Mouse (Mus musculus) c-Kit-positive CD71-positive TER-119-negative erythroid progenitor cells, embryonic 14.5 days (primary cell): ENCODE results near the gene Lrrc8b.

Experiments
- DNase-seq: peaks from one replicate; pipeline ENCODE4 v3.0.0-alpha.2; 2013; ENCODE audit warnings: low read depth

Lrrc8b gene

DNA sequence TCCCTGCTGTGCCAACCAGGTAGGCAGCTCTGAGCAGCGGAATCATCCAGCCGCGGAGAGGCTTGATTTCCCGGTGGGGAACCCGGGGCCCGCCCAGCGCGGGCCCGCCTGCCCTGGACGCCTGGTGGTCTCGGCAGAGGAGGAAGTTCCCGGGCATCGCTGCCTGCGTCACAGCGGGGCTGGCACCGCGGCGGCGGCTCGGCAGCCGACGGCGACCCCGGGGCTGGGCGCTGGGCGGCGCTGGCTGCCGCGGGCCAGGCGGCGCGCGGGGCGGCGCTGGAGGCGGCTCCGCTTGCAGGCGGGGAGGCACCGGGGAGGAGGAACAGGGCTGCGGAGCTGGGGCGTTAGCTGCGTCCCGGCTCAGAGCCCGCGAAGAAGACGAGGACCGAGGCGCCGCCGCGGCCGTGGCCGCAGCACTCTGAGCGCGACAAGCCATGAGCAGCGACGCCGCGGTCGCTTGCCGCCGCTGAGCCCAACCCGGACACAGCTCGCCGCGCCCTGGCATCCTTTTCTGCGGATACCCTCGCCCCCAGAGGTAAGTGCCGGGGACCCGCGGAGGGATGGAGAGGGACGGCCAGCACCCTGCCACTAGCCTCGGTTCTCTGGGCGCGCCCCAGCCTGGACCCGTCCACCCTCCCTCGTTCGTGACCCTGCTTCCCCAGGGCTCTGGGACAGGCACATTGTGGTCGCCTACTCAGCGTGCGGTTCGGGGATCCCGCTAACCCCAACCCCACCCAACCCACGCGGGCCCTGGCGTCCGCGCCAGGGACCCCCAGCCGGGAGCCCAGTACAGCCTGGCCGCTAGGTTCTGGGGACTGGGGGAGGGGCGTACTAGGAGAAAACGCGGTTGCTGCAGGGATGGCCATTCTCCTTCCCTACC lies 103.8 kb downstream of the Lrrc8b start, which contains the start of gene Lrrc8c:
Lrrc8c (plus strand) TSS at position 293 of the 880 bp plus-strand sequence.
- peak; percentile 56 for DNase-seq

DNA sequence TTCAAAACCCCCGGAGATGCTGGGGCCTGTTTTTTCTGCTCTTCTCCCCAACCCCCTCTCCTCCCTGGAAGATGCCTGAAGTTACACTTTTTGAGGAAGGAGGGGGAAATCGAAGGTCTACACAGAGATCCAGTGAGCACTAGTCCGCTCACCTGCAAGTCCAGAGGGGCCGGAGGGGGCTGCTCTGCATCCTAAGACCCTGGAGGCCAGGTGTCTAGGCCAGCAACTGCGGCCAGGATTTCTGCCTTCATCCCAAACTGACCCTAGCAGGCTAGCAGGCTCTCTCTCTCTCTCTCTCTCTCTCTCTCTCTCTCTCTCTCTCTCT lies 104.4 kb downstream of the Lrrc8b start:
- DNase-seq: no peak

DNA sequence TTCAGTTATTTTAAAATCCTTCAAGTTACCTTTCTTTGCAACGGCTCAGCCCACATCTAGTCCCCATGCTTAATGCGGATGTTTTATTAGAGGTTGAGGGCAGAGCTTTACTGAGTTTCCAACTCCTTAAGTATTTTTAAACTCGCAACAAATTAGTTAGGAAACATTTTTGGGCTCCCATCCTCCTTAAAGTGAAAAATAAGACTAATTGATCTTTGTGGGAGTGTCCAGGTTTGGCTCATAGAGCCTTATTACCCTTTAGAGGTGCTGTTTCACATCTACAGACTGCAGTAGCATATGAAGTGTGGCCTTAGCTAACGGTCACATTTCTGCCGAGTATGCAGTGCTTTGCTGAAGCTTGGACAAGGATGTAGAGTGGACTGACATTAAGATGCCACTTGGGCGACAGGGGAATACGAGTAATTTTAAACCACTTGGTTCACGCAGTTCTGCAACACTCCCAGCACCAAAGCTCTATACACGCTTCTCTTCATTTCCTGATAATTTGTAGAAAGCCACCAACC lies 104.9 kb downstream of the Lrrc8b start:
- no peak for DNase-seq

DNA sequence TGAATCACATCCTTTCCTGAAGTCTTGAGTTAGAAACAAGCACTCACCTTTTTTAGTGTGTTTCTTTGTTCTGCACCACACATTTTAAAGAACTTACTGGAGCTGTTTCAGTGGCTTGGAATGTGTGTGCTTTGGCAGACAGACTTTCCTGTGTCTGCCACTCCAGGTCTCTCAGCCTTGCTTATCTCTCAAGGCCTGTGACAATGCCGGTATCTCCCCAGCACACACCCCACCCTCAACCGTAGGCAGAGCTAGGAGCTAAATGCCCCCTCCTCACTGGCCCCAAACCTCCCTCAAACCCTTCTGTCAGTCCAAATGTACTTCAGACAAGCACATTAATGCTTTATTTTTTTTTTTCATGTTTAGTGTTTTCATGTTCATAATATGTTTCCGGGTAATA lies 107.9 kb downstream of the Lrrc8b start:
- peak; percentile 60 for DNase-seq

DNA sequence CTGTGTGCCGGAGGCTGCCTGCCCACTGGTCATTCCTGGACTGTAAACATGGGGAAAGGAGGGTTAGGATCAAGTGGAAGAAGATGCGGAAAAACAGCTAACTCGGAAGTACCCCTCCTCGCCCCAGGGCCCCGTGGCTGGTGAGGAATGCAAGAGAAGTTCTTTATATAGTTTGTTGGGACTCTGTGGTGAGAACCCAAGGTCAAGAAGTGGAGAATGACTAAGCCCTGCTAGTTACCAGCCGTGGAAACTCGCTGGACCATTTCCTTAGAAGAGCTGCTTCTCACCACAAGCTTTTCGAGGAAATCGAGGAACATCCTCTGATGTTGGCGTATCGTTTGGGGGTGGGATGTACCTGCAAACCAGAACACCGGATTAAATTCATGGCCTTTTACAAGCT lies 109.4 kb downstream of the Lrrc8b start:
- no peak for DNase-seq

DNA sequence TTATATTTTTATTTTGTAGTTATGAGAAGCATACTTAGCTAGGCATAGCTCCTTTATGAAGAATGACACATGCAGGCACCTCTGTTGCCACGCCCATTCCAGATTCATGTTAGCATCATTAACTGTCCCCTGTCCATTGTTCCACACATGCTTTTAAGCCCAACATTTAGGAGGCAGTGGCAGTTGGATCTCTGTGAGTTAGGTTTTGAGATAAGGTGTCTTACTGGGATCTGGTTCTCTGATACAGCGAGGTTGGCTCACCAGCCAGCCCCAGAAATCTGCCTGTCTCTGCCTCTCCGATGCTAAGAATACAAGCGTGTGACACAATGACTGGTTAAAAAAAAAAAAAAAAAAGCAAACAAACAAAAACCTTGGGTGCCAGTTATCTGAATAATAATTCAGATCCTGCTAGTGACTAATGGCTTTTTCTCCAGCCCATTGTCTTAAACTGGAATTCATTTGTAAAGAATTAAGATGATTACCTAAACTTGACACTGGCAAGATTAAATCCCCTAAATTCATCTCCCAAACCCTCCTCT lies 110.6 kb downstream of the Lrrc8b start:
- no peak for DNase-seq

DNA sequence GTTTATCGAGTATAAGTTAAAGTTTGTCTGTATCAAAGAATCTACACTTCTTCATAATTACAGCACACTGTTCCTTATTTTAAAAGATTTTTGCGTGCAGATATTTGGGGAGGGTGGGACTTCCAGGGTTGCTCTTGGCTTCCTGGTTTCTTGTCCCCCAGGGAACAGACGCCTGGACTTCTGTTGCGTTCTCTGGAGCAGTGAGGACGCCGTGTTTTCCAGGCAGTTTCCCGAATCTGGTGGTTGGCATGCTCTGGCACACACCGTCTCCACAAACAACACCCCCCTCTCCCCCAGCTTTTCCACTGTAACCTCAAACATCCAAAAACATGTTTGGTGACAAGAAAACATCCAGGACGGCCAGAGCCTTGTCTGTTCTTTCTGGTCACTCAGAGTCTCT lies 111.2 kb downstream of the Lrrc8b start:
- DNase-seq: no peak

DNA sequence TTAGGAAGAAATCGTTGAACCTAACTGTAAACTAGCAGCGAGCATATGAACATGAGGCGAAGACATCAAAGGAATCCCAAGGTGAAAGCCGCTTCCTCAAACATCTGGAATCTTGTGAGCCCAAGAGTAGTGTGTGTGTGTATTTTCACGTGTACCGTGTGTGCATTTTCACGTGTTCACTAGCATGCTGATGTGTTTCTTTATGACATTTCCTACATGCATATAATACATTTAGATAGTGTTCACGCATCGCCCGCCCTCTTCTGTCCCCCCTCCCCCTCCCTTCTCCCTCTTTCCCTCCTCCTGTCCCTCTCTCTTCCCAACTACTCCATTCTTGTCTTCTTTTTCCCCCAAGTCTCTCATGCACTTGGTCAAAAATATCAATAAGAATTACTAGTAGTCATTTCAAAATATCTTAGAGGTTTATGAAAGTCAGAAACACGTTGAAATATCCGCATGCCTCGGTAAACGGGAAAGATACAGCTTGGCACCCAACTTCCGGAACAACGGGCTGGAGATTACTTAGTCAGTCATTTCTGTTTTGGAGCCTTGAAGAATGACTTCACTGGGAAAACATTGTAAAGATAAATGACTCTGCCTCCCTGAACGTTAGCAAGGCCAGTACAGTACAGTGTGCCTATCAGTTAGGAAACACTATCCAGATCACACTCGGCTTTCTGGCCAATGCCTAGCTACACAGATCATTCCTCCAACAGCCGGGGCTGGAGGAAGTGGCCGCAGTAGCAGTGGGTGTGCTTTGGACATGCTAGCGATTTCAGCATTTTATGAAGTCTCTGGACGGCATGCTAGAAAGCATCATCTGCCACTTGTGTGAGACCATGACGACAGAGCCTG lies 112.1 kb downstream of the Lrrc8b start:
- DNase-seq: peak; percentile 56

DNA sequence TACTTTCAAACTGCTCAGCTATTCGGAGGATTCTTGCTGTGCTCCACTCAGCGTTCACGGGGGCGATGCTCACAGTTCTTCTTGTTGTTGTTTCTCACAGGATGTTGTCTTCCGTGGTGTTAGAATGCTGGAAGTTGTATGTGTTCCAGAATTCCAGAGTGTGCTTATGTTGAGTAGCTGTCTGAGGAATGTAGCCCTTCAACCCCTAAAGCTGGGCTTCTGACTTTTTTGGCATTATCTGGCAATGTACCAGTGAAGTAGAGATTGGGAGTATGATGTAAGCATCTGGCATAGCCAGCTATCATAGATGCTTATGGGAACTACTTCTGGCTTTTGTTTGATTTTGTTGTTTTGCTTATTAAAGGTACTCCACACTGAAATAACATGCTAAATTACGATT lies 115.0 kb downstream of the Lrrc8b start:
- no peak for DNase-seq

DNA sequence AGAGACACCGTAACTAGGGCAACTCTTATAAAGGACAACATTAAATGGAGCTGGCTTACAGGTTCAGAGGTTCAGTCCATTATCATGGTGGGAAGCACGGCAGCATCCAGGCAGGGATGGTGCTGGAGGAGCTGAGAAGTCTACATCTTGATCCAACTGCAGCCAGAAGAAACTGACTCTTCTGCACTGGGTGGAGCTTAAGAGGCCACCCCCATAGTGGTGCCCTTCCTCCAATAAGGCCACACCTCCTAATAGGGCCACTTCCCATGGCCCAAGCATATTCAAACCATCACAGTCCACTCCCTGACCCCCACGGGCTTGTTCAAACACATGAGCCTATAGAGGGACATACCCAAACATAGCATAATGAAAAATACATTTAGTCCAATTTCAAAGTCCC lies 119.6 kb downstream of the Lrrc8b start:
- DNase-seq: no peak

DNA sequence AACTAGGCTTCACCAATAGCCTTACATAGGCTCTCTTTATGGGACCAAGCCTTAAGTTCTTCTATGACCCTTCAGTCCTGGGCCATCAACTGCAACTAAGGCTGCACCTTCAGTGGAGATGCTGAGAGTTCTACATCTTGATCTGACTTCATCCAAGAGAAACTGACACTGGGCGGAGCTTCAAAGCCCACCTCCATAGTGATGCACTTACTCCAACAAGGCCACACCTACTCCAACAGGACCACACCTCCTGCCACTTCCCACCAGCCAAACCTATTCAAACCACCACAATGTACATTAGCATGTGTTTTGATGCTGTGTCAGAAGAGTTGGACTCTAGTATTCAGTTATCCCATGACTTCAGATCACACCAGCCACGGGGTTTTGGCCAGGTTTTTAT lies 120.6 kb downstream of the Lrrc8b start:
- no peak for DNase-seq

DNA sequence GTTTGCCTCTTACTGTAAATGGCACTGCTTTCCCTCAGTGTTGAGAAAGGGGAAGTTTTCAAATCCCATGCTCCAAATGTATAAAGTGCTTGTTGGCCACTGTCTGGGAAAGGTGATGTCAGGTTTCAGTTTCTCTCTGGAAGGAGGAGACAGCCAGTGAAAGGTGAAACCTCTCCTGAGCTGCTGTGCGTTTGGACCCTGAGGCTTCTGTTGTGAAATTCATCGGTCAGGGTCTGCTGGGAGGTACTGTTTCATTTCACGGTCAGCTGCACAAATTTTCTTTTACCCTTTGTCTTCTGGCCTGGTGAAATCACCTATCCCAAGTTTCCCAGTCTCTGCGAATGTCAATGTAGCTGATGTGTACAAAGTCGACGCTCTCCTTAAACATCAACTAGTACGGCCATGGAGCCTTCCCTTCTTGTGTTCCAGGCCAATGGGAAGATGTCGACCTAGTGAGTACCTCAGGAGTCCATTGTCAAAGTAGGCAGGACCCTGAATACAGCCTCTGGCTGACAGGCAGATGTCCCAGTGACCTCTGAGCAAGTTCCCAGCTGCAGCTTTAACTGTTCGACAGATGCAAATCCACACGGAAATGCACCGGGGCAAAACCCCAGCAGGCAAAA lies 121.6 kb downstream of the Lrrc8b start:
- DNase-seq: no peak
